Mouse (Mus musculus) kidney, adult 2 months (tissue): ENCODE results near the gene Dhx29.

Experiments used
- CTCF ChIP-seq: fragments of 200-500 bp; conservative IDR thresholded peaks from 2 replicates; pipeline ENCODE4 v1.5.1; 2011; ENCODE audit warnings: low read depth, mild to moderate bottlenecking, control low read depth, low read length, moderate library complexity, mixed read lengths; ENCODE audit not compliant: insufficient read depth, insufficient read length
- POLR2A ChIP-seq: fragments of 200-500 bp; IDR thresholded peaks from one replicate; pipeline ENCODE4 v1.6.1; 2011; ENCODE audit warnings: low read depth, low read length, control low read depth

DNA sequence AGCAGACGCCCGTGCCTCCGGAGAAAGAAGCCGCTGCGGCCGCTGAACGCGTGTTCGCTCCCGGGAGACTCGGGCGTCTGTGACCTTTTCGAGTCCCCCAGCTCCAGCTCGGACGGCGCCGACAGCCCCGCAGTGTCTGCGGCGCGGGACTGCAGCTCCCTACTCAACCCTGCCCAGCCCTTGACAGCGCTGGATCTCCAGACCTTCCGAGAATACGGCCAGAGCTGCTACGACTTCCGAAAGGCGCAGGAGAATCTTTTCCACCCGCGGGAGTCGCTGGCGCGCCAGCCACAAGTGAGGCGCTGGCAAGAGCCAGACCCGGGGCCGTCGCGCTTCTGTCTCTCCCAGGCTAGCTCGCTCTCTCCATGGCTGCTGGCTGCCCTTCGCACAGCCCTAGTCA is 60.7 kb downstream of the Dhx29 start:
- TF ChIP-seq POLR2A (no peak), CTCF (no peak)
